Mouse (Mus musculus) ES-E14 (cell line): ENCODE data around the gene Gls2.

Source experiments
- CHD2 ChIP-seq: IDR thresholded peaks from 2 replicates; pipeline ENCODE4 v1.6.1; 2014; ENCODE audit warnings: mild to moderate bottlenecking, low read depth, low read length, inconsistent platforms
- MAFK ChIP-seq: IDR thresholded peaks from 2 replicates; pipeline ENCODE4 v1.6.1; 2014; ENCODE audit warnings: mild to moderate bottlenecking, low read depth, low read length, inconsistent platforms; ENCODE audit not compliant: insufficient read depth
- ZNF384 ChIP-seq: IDR thresholded peaks from 2 replicates; pipeline ENCODE4 v1.6.1; 2012; ENCODE audit warnings: low read depth, low read length, inconsistent platforms

DNA sequence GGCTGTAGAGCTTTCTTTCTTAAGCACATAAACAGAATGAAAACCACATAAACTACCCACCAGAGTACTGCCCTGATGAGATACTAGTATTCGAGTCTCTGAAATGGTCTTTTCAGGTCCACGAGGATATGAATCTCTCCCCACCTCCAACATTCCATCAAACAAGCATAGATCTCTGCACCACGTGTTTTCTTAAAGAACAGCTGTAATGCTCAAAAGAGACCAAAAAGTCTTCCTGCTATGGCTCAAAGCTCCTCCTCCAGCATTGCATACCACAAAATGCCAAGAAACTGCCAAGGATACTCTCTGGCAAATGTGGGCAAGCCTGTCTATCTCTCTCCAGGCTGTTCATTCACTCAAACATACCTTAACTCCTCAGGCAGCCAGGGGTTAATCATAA lies 19.0 kb upstream of the Gls2 start:
- no peak for TF ChIP-seq CHD2
- TF ChIP-seq MAFK: no peak
- TF ChIP-seq ZNF384: no peak
